Mouse (Mus musculus): Measurements from ENCODE around the gene Srrm3. TPM values are rescaled to one million over a fixed set of nuclear protein-coding genes. Genes with fewer than 3 reads are reported as not detected.

Srrm3 gene
- polyA plus RNA-seq, 1 experiment from 2014 or later: 0.04 TPM

- no peak overlapping the region for H3K9ac ChIP-seq (ENCODE audit: low read depth, low read length)
- no peak for ATAC-seq (replicated peaks; ENCODE audit: low FRiP score)
- no peaks in the 10 kb centered on the region for H3K36me3 ChIP-seq (ENCODE audit: control insufficient read depth, insufficient read depth, low read length)
- H3K4me2 ChIP-seq: no peak overlapping the region
- WGBS: 44% methylated on average over 14 of the region's 14 CpGs
- no peaks in the 10 kb centered on the region for H3K4me1 ChIP-seq (replicated peaks; ENCODE audit: control insufficient read depth, insufficient read depth, low read length)
- DNase-seq (ENCODE audit: low spot score): no peak
- H3K27ac ChIP-seq (ENCODE audit: low read depth, low read length): no peak overlapping the region
- peaks cover 82% of the 10 kb centered on the region for H3K27me3 ChIP-seq (replicated peaks; ENCODE audit: control insufficient read depth, insufficient read depth, low read length)
- H3K9me3 ChIP-seq (ENCODE audit: control insufficient read depth, low read length): no peaks in the 10 kb centered on the region
- no peak overlapping the region for H3K4me3 ChIP-seq (ENCODE audit: low read depth, low read length)
Measured at GRCm38 (mm10) chr5:135869661-135870423, 63.2 kb downstream of the Srrm3 start.

GRCm38 (mm10) chr5:135870505-135870904 is 63.8 kb downstream of the Srrm3 start:
- H3K4me1 ChIP-seq (replicated peaks; ENCODE audit: control insufficient read depth, insufficient read depth, low read length): no peaks in the 10 kb centered on the region
- no peak overlapping the region for H3K4me3 ChIP-seq (ENCODE audit: low read depth, low read length)
- no peaks in the 10 kb centered on the region for H3K9me3 ChIP-seq (ENCODE audit: control insufficient read depth, low read length)
- H3K27ac ChIP-seq (ENCODE audit: low read depth, low read length): no peak overlapping the region
- DNase-seq (ENCODE audit: low spot score) (no peak), ATAC-seq (replicated peaks; ENCODE audit: low FRiP score) (no peak)
- H3K4me2 ChIP-seq: no peak overlapping the region
- WGBS: 83% methylated on average over 5 of the region's 5 CpGs
- no peaks in the 10 kb centered on the region for H3K36me3 ChIP-seq (ENCODE audit: control insufficient read depth, insufficient read depth, low read length)
- peaks cover 77% of the 10 kb centered on the region for H3K27me3 ChIP-seq (replicated peaks; ENCODE audit: control insufficient read depth, insufficient read depth, low read length)
- H3K9ac ChIP-seq (ENCODE audit: low read depth, low read length): no peak overlapping the region

- WGBS: 12% methylated on average over 16 of the region's 16 CpGs
- H3K36me3 ChIP-seq (ENCODE audit: control insufficient read depth, insufficient read depth, low read length): no peaks in the 10 kb centered on the region
- ATAC-seq (replicated peaks; ENCODE audit: low FRiP score): no peak
- H3K4me3 ChIP-seq (ENCODE audit: low read depth, low read length): no peak overlapping the region
- no peak overlapping the region for H3K27ac ChIP-seq (ENCODE audit: low read depth, low read length)
- H3K4me1 ChIP-seq (replicated peaks; ENCODE audit: control insufficient read depth, insufficient read depth, low read length): 0 out of 2 replicates have a peak, but pooled peaks cover 3% of the 10 kb centered on the region
- peaks cover 54% of the 10 kb centered on the region for H3K27me3 ChIP-seq (replicated peaks; ENCODE audit: control insufficient read depth, insufficient read depth, low read length)
- no peaks in the 10 kb centered on the region for H3K9me3 ChIP-seq (ENCODE audit: control insufficient read depth, low read length)
- no peak overlapping the region for H3K9ac ChIP-seq (ENCODE audit: low read depth, low read length)
- no peak overlapping the region for H3K4me2 ChIP-seq
- DNase-seq (ENCODE audit: low spot score): no peak
Measured at GRCm38 (mm10) chr5:135872996-135873395, 66.3 kb downstream of the Srrm3 start.

GRCm38 (mm10) chr5:135873753-135874152 is 67.1 kb downstream of the Srrm3 start:
- no peak overlapping the region for H3K4me2 ChIP-seq
- ATAC-seq (replicated peaks; ENCODE audit: low FRiP score): no peak
- no peak overlapping the region for H3K4me3 ChIP-seq (ENCODE audit: low read depth, low read length)
- no peaks in the 10 kb centered on the region for H3K9me3 ChIP-seq (ENCODE audit: control insufficient read depth, low read length)
- H3K9ac ChIP-seq (ENCODE audit: low read depth, low read length): no peak overlapping the region
- H3K4me1 ChIP-seq (replicated peaks; ENCODE audit: control insufficient read depth, insufficient read depth, low read length): 0 out of 2 replicates have a peak, but pooled peaks cover 3% of the 10 kb centered on the region
- no peaks in the 10 kb centered on the region for H3K36me3 ChIP-seq (ENCODE audit: control insufficient read depth, insufficient read depth, low read length)
- DNase-seq (ENCODE audit: low spot score): no peak
- H3K27ac ChIP-seq (ENCODE audit: low read depth, low read length): no peak overlapping the region
- peaks cover 47% of the 10 kb centered on the region for H3K27me3 ChIP-seq (replicated peaks; ENCODE audit: control insufficient read depth, insufficient read depth, low read length)
- WGBS: 48% methylated on average over 9 of the region's 9 CpGs

GRCm38 (mm10) chr5:135877180-135877579 is 70.5 kb downstream of the Srrm3 start:
- Histone ChIP-seq H3K4me2 (peak overlapping the region; percentile 66), H3K36me3 (ENCODE audit: control insufficient read depth, insufficient read depth, low read length) (no peaks in the 10 kb centered on the region), H3K27me3 (replicated peaks; ENCODE audit: control insufficient read depth, insufficient read depth, low read length) (peaks cover 15% of the 10 kb centered on the region), H3K4me1 (replicated peaks; ENCODE audit: control insufficient read depth, insufficient read depth, low read length) (0 out of 2 replicates have a peak, but pooled peaks cover 3% of the 10 kb centered on the region), H3K9ac (ENCODE audit: low read depth, low read length) (no peak overlapping the region), H3K9me3 (ENCODE audit: control insufficient read depth, low read length) (no peaks in the 10 kb centered on the region), H3K27ac (ENCODE audit: low read depth, low read length) (no peak overlapping the region), H3K4me3 (ENCODE audit: low read depth, low read length) (peak overlapping the region; percentile 39; the same call in 1 of the 2 replicates)
- ATAC-seq (replicated peaks; ENCODE audit: low FRiP score): no peak
- 15% methylated on average over 8 of the region's 8 CpGs for WGBS
- no peak for DNase-seq (ENCODE audit: low spot score)

GRCm38 (mm10) chr5:135877831-135878231 is 71.1 kb downstream of the Srrm3 start:
- no peaks in the 10 kb centered on the region for H3K9me3 ChIP-seq (ENCODE audit: control insufficient read depth, low read length)
- no peak for ATAC-seq (replicated peaks; ENCODE audit: low FRiP score)
- no peak for DNase-seq (ENCODE audit: low spot score)
- no peak overlapping the region for H3K27ac ChIP-seq (ENCODE audit: low read depth, low read length)
- H3K4me2 ChIP-seq: peak overlapping the region; percentile 66
- peak overlapping the region; percentile 39; the same call in 1 of the 2 replicates for H3K4me3 ChIP-seq (ENCODE audit: low read depth, low read length)
- 0 out of 2 replicates have a peak overlapping the region, but pooled peaks have one; percentile 30 for H3K9ac ChIP-seq (ENCODE audit: low read depth, low read length)
- no peaks in the 10 kb centered on the region for H3K36me3 ChIP-seq (ENCODE audit: control insufficient read depth, insufficient read depth, low read length)
- peaks cover 9% of the 10 kb centered on the region for H3K27me3 ChIP-seq (replicated peaks; ENCODE audit: control insufficient read depth, insufficient read depth, low read length)
- H3K4me1 ChIP-seq (replicated peaks; ENCODE audit: control insufficient read depth, insufficient read depth, low read length): 0 out of 2 replicates have a peak, but pooled peaks cover 3% of the 10 kb centered on the region
- WGBS: 2% methylated on average over 16 of the region's 16 CpGs

GRCm38 (mm10) chr5:135879449-135880158 is 72.9 kb downstream of the Srrm3 start:
- Histone ChIP-seq H3K9me3 (ENCODE audit: control insufficient read depth, low read length) (no peaks in the 10 kb centered on the region), H3K27ac (ENCODE audit: low read depth, low read length) (no peak overlapping the region), H3K4me1 (replicated peaks; ENCODE audit: control insufficient read depth, insufficient read depth, low read length) (0 out of 2 replicates have a peak, but pooled peaks cover 3% of the 10 kb centered on the region), H3K9ac (ENCODE audit: low read depth, low read length) (no peak overlapping the region), H3K27me3 (replicated peaks; ENCODE audit: control insufficient read depth, insufficient read depth, low read length) (no peaks in the 10 kb centered on the region; the same call in 1 of the 2 replicates), H3K4me2 (no peak overlapping the region), H3K36me3 (ENCODE audit: control insufficient read depth, insufficient read depth, low read length) (no peaks in the 10 kb centered on the region), H3K4me3 (ENCODE audit: low read depth, low read length) (no peak overlapping the region)
- no peak for ATAC-seq (replicated peaks; ENCODE audit: low FRiP score)
- WGBS: 59% methylated on average over 13 of the region's 13 CpGs
- DNase-seq (ENCODE audit: low spot score): no peak

- Histone ChIP-seq H3K9me3 (ENCODE audit: control insufficient read depth, low read length) (no peaks in the 10 kb centered on the region), H3K4me2 (no peak overlapping the region), H3K4me3 (ENCODE audit: low read depth, low read length) (no peak overlapping the region), H3K36me3 (ENCODE audit: control insufficient read depth, insufficient read depth, low read length) (no peaks in the 10 kb centered on the region), H3K27me3 (replicated peaks; ENCODE audit: control insufficient read depth, insufficient read depth, low read length) (peaks cover 23% of the 10 kb centered on the region), H3K9ac (ENCODE audit: low read depth, low read length) (no peak overlapping the region), H3K27ac (ENCODE audit: low read depth, low read length) (no peak overlapping the region), H3K4me1 (replicated peaks; ENCODE audit: control insufficient read depth, insufficient read depth, low read length) (no peaks in the 10 kb centered on the region)
- DNase-seq (ENCODE audit: low spot score) (no peak), ATAC-seq (replicated peaks; ENCODE audit: low FRiP score) (no peak)
- WGBS: 66% methylated on average over 6 of the region's 6 CpGs
Measured at GRCm38 (mm10) chr5:135884641-135885040, 78.0 kb downstream of the Srrm3 start.
